Mouse (Mus musculus) gastrocnemius, postnatal 4 days (tissue): ENCODE data around the gene Zzef1. TPM values are rescaled to one million over a fixed set of nuclear protein-coding genes. Genes with fewer than 3 reads are reported as not detected.

Experiments
- DNase-seq, 2 experiments: peaks; one replicate each; pipeline ENCODE4 v3.0.0; 2021 to 2022; ENCODE audit warnings: low spot score in 2 of 2, mixed read lengths in 2 of 2
- microRNA-seq: library from miRNA; unstranded; fragments of <30 nt; microRNA quantifications from one replicate; pipeline ENCODE4 v1.2.0, GENCODE M21; 2021
- total RNA-seq, 2 experiments: library from RNA; stranded (reverse); gene quantifications; 2 replicates each; pipeline ENCODE4 v1.2.3; 2021

Zzef1 gene
- total RNA-seq, 2 experiments from 2014 or later: 29.5 to 34.7 TPM

- no peak for DNase-seq
Measured at GRCm38 (mm10) chr11:72954216-72954615, 158.2 kb downstream of the Zzef1 start.

GRCm38 (mm10) chr11:72955339-72955974, 159.4 kb downstream of the Zzef1 start:
- DNase-seq: no peak

DNA sequence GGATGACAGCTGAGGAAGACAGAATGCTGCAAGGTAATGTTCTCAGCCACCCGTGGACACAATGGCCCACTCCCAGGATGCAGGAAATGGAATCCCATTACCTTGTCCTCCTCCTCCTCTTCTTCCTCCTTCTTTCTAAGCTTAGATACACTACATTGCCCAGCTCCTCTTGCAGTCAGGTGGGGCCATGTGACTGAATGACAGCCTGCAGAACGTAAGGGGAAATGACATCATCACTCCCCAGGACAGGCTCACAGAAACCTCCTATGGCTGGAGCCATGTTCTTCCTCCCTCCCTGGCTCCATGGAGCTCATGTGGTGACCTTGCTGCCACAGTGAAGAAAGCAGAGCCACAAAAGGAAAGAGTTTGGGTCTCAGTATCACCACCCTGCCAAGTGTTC, 161.3 kb downstream of the Zzef1 start:
- no peak for DNase-seq

DNA sequence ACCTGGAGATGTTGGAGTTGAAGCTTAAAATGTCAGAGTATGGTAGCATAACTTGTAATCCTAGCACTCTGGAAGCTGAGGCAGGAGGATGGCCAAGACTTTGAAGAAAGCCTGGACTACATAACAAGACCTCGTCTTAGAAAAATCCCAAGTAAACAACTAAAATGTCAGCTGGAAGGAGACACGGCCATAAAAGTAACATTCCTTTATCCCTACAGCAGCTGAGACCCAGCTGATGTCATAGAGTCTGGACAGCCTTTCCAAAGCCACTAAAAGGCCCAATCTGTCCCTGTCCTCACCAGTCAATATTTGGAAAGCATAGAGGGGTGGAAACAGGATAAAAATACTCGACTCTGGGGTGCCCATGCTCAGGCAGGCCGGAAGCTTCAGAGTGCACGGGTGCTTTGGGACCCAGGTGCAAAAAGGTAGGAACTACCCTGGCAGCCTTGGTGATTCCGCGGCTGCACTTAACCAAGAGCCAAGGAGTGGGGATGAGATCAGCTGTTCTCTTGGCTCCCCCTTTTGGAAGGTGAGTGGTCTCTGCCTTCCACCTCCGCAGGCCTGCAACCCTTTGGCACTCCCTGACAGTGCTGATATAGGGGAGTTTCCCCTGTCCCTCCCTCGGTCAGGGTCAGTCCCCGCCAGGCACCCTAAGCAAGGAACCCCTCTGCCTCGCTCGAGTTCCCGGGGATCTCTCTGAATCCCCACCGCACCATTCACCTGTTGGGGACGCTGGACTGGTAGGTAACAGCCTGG, 164.1 kb downstream of the Zzef1 start:
- DNase-seq: no peak

GRCm38 (mm10) chr11:72960723-72961071, 164.7 kb downstream of the Zzef1 start:
- no peak for DNase-seq

GRCm38 (mm10) chr11:72961072-72961980, 165.3 kb downstream of the Zzef1 start, which contains the start of gene Atp2a3:
Atp2a3 (plus strand) TSS chr11:72961169.
- DNase-seq: no peak

DNA sequence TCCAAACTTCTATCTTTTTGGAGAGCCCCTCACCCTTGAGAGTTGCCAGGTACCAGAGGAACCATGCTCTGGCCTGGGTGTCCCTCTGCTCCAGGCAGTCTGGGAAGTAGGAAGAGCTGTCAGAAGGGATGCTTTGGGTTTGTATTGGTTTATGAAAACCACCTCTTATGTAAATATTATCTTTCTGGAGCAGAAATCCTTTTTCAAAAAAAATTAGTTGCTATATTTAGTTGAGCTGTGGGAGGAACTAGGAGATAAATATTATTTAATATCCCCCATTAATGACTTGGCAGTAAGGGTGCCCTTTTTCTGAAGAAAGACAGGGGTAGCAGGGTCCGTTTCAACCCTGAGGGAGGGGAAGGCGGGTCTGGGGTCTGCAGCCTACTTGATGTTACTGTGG, 166.4 kb downstream of the Zzef1 start:
- no peak for DNase-seq

DNA sequence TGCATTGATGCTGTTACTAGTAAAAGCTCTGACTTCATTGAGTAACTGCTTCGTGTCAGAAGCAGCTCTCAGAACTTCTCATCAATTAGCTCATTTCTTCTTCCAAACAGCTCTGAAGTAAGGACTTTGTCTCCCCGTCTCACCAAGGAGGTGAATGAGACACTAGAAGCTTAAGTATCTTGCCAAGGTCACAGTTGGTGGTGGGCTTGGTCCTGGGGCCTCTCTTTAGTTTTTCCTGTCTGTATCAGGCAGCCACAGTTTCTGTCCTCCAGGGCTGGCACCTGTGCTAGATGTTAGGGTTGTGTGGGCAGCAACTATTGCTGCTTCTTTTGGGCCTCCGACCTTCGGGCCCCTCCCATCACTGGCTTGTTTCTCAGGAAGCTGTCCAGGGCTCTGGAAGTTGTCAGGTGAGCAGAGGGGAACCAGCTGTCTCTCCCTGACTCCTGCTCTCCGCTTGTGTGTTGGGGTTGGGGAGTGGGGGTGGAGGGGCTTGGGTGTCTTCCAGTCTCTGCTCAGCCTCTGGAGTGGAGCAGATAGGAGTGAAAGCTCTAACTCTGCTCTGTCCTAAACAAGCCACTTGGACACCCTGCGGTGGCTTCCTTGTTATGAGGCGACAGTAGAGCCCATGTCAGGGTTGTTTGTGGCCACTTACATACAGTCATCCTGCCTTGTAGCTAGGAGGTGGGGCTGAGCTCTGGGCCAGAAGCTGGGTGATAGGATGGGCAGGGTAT, 167.2 kb downstream of the Zzef1 start:
- DNase-seq: no peak

DNA sequence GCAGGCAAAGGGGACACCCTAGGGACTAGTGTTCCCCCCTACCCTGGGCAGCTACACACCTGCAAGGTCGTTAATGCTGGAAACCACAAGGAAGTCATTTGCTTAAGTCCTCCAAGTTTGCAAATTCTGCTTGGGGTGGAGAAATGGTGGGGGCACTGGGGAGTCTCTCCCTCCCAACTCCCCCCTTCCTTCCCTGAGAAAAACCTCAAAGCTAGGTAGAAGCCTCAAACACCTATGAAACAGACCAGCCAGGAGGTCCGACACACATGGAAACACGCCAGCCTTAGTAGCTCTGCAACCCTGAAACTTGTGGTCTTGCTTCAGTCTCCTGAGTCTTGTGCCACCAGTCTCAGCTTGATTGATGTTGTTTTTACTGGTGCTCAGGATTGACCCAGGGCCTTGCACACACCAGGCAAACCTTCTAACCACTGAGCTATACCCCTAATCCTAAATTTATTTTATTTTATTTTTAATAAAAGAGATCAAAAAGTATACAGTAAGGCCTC, 167.8 kb downstream of the Zzef1 start:
- DNase-seq: no peak

DNA sequence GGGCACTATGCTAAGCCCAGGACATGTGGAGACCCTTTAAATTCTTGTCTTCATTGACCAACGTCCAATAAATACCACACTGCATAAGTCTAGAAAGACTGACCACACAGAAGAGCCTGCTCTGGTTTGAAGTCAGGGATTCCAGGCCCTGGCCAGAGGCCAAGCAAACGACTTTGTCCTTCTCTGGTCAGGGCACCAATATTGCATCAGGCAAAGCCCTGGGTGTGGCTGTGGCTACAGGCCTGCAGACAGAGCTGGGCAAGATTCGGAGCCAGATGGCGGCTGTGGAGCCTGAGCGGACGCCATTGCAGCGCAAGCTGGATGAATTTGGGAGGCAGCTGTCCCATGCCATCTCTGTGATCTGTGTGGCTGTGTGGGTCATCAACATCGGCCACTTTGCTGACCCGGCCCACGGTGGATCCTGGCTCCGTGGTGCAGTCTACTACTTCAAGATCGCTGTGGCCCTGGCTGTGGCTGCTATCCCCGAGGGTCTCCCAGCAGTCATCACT, 179.0 kb downstream of the Zzef1 start:
- no peak for DNase-seq

Small RNA genes lying within 50 kb of the gene (microRNA-seq; reads per million reads assigned to microRNA genes)
- gene Gm44467: not detected

Other genes starting within 250 kb of the Zzef1 start
- gene Spns3, start 245.7 kb upstream of the Zzef1 start, total RNA-seq: under 1 TPM; 0.16 to 0.17 TPM
- 10 to 100 TPM; 36.0 to 46.5 TPM for gene Ube2g1, start 188.9 kb upstream of the Zzef1 start, total RNA-seq
- gene Ankfy1, start 106.2 kb upstream of the Zzef1 start, total RNA-seq: 10 to 100 TPM; 30.7 to 31.2 TPM
- 1 to 10 TPM; 7.0 to 8.1 TPM for gene Cyb5d2, start 84 bp upstream of the Zzef1 start, total RNA-seq
- gene Atp2a3, start 164.9 kb downstream of the Zzef1 start, total RNA-seq: 10 to 100 TPM; 19.0 to 24.8 TPM
- 1 to 10 TPM; 2.3 to 3.1 TPM for gene P2rx1, start 202.9 kb downstream of the Zzef1 start, total RNA-seq
- gene Camkk1, start 222.8 kb downstream of the Zzef1 start, total RNA-seq: 1 to 10 TPM; 5.4 to 6.2 TPM